Mouse (Mus musculus) olfactory bulb, adult 2 months (tissue): ENCODE measurements around the gene Serpinb8. TPM values are rescaled to one million over a fixed set of nuclear protein-coding genes. Genes with fewer than 3 reads are reported as not detected.

Experiments
- H3K27ac ChIP-seq: fragments of 200-500 bp; 2 replicates; pipeline ENCODE4 v1.5.1; 2012; ENCODE audit warnings: low read depth, low read length; ENCODE audit not compliant: insufficient read depth
- H3K4me1 ChIP-seq: fragments of 200-500 bp; 2 replicates; pipeline ENCODE4 v1.6.1; 2012; ENCODE audit warnings: low read length; ENCODE audit not compliant: control insufficient read depth, insufficient read depth
- H3K4me3 ChIP-seq: fragments of 200-500 bp; 2 replicates; pipeline ENCODE4 v1.5.1; 2012; ENCODE audit warnings: mild to moderate bottlenecking, low read depth, low read length, moderate library complexity; ENCODE audit not compliant: insufficient read depth
- CTCF ChIP-seq: fragments of 200-500 bp; IDR thresholded peaks from 2 replicates; pipeline ENCODE4 v1.5.1; 2012; ENCODE audit warnings: low read depth, mild to moderate bottlenecking, low read length, moderate library complexity; ENCODE audit not compliant: insufficient read depth
- POLR2A ChIP-seq: fragments of 200-500 bp; IDR thresholded peaks from 2 replicates; pipeline ENCODE4 v1.6.1; 2012; ENCODE audit warnings: mild to moderate bottlenecking, low read depth, low read length, moderate library complexity; ENCODE audit not compliant: insufficient read depth
- WGBS: fragments of 180-500 bp; shearing (Covaris S2); methylation state at CpG from one replicate; pipeline ENCODE4 v1.1.7; 2018; 5-methylcytosine and 5-hydroxymethylcytosine counted together
- polyA plus RNA-seq: library from polyadenylated mRNA; stranded (reverse); fragments of >200 nt; gene quantifications from 2 replicates; pipeline ENCODE4 v1.2.4, GENCODE M21; 2012; ENCODE audit warnings: low replicate concordance; ENCODE audit not compliant: missing spikeins, insufficient read depth, insufficient read length

The Serpinb8 gene
- polyA plus RNA-seq, 1 experiment = not detected

GRCm38 (mm10) chr1:107622017-107622416, 32.2 kb downstream of the Serpinb8 start:
- 54% methylated on average over 4 of the region's 4 CpGs for WGBS
- no peaks in the 10 kb centered on the region for H3K4me1 ChIP-seq
- H3K4me3 ChIP-seq = no peak overlapping the region
- H3K27ac ChIP-seq = no peak overlapping the region
- TF ChIP-seq CTCF = no peak
- no peak for TF ChIP-seq POLR2A

DNA sequence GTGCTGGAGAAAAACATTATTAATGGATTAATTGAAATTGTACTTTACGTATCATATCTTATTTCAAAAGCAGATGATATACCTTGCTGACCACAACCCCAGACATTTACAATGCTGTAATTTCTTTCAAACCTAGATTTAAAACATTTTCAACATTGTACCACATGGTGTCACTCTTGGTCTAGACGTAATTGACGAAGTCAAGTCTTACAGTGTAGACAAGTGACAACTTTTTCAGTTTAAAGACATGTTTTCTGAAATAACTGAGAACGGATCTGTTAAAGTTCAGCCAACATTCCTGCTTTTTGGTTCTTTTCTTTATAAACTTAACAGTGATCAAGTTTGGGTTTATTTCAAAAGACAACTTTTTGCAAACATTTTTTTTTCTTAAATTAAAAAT, 46.1 kb downstream of the Serpinb8 start:
- Histone ChIP-seq H3K4me3 (no peak overlapping the region), H3K27ac (no peak overlapping the region), H3K4me1 (no peaks in the 10 kb centered on the region)
- TF ChIP-seq POLR2A (no peak), CTCF (no peak)
- WGBS = 28% methylated on average over 4 of the region's 4 CpGs

GRCm38 (mm10) chr1:107638056-107638455, 48.2 kb downstream of the Serpinb8 start:
- 34% methylated on average over 1 of the region's 1 CpGs for WGBS
- Histone ChIP-seq H3K4me3 (no peak overlapping the region), H3K4me1 (no peaks in the 10 kb centered on the region), H3K27ac (no peak overlapping the region)
- TF ChIP-seq CTCF (no peak), POLR2A (no peak)

DNA sequence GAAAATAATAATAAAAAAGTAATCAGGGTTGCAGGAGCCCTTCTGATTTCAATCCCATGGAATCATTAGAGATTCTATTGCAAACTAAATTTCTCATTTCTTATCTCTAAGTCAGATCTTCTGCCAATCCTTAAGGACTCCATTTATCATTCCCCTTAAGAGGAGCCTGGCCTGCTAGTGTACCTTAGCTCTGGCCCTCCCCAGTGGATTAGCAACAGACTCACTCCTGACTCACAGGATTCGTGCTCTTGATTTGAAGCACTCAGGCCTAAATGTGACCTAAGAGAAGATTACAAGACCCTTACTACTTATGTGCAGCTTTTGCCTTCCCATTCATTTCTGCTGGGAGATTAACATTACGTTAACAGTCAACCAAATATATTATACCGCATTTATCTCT, 48.7 kb downstream of the Serpinb8 start:
- Histone ChIP-seq H3K4me3 (no peak overlapping the region), H3K4me1 (no peaks in the 10 kb centered on the region), H3K27ac (no peak overlapping the region)
- 92% methylated on average over 3 of the region's 3 CpGs for WGBS
- TF ChIP-seq POLR2A (no peak), CTCF (no peak)

DNA sequence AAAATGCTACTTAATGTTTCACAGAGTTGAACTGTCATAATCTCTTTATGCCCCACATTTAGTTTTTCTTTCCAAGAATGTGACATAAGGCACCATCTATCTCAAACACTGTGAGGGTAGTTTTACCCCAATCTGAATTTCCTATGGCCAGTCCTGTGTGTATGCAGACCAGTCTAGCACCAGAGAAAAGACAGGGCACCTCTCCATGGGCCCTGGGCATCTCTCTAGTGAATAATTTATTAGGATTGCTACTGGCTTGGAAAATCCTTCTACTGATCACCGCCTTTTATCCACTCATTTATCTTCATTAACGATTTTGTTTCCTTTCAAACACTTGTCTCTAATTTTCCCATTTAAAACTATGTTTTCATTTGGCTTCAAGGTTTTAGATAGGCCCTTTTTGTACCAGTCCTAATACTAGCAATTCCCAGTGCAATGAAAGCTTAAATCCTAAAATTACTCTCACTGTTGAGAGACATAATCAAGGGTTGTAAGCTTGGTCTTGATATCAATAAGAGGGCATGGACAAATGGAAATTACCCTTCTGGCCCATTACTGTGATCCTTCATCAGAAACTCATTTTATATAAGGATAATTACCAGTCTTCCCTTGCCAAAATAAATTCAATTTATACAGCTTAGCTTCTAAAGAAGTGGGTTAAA, 52.8 kb downstream of the Serpinb8 start:
- TF ChIP-seq POLR2A = no peak
- no peak for TF ChIP-seq CTCF
- H3K4me3 ChIP-seq = no peak overlapping the region
- no peak overlapping the region for H3K27ac ChIP-seq
- WGBS = 65% methylated on average over 2 of the region's 2 CpGs
- H3K4me1 ChIP-seq = no peaks in the 10 kb centered on the region

GRCm38 (mm10) chr1:107645086-107645485, 55.3 kb downstream of the Serpinb8 start:
- no peak overlapping the region for H3K4me3 ChIP-seq
- TF ChIP-seq CTCF (no peak), POLR2A (no peak)
- no peaks in the 10 kb centered on the region for H3K4me1 ChIP-seq
- H3K27ac ChIP-seq = no peak overlapping the region
- WGBS = 69% methylated on average over 6 of the region's 6 CpGs

DNA sequence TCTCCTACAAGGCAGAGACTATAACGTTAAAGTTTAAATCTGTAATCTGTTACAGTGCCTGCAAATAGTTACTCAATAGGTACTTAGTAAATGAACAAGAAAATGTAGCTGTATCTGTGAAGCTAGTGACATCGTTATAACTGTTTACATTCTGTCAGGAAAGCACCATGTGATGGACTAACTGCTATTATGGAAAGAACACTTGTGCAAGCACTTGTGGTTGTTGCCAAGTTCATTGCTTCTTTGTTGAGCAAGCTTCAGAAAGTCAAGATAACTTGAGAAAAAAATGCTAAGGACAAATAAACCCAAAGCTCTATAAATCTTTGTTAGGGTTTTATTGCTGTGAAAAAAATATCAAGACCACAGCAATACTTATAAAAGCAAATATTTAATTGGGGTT, 67.9 kb downstream of the Serpinb8 start:
- no peak overlapping the region for H3K4me3 ChIP-seq
- no peak for TF ChIP-seq CTCF
- TF ChIP-seq POLR2A = no peak
- no peaks in the 10 kb centered on the region for H3K4me1 ChIP-seq
- H3K27ac ChIP-seq = no peak overlapping the region
- WGBS = 77% methylated on average over 2 of the region's 2 CpGs

Other genes with a start within 250 kb of the Serpinb8 start
- not detected in 2 replicates for gene Serpinb11, start 228.8 kb upstream of the Serpinb8 start, polyA plus RNA-seq
- not detected in 2 replicates for gene Serpinb7, start 190.4 kb upstream of the Serpinb8 start, polyA plus RNA-seq
- gene Serpinb2, start 78.6 kb upstream of the Serpinb8 start, polyA plus RNA-seq = not detected in 2 replicates